Mouse (Mus musculus) heart, postnatal 14 days (tissue): Measurements from ENCODE around the gene Drd3. TPM values are rescaled to one million over a fixed set of nuclear protein-coding genes. Genes with fewer than 3 reads are reported as not detected.

Source experiments
- DNase-seq, 2 experiments: peaks; one replicate each; pipeline ENCODE4 v3.0.0; 2021 to 2022
- intact Hi-C: fragments of 180-260 bp; cut with DNase I; formaldehyde crosslinking; loops from one replicate; pipeline ENCODE4 v1.15.1; 2025
- long read RNA-seq, 2 experiments: library from polyadenylated mRNA; stranded (forward); transcript quantifications; one replicate each; pipeline ENCODE4 v2.0.0; 2021
- total RNA-seq, 2 experiments: library from RNA; stranded (reverse); gene quantifications; 2 replicates each; pipeline ENCODE4 v1.2.3; 2021

Gene Drd3
- total RNA-seq = not detected
- long read RNA-seq, experiment 1 = 0 reads
- long read RNA-seq, experiment 2, partial matches to known transcripts = 0 of 1 reads
- long read RNA-seq, experiment 2, other reads (novel, unspliced or antisense) = 1 of 1 reads

DNA sequence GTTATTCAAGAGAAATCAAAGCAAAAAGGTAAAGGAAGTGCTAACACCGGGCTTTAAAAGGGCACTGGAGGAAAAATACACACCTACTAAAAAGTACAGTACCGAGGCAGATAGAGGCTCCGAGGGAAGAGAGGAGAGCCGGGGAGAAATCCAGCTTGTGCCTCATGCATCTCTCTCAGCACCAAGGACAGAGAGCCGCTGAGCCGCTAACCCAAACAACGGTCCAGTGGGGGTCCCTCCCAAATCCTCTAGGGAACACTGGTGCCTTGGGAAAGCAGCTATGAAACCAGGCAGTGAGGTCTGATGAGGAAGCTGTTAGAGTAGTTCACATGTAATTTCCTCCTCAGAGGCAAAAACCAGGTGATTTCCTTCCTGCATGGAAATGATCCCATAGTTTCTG, at the start of gene Drd3:
TSS of gene Drd3 (plus strand) at position 276 of the 400 bp plus-strand sequence.
- peak in 1 of 2 experiments; percentile 13 for DNase-seq
- intact Hi-C loops = no loop called here

GRCm38 (mm10) chr16:43708335-43709061, 45.3 kb upstream of the Drd3 start:
- intact Hi-C loops = no loop called here
- no peak for DNase-seq

DNA sequence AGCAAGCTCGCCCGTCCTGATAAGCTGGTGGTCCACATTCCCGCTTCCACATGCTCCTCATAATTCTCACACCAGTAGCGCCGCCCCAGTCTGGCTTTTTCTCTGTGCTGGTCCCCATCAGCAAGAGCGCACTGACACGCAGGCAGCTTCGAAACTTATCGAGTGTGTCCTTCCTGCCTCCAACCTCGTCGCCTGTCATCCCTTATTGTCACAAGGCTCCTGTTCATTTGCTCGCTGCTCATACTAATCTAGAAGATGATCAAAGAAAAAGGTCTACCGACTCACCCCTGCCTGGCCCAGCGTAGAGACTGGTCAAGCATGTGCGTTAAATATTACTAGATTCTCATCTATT, 44.8 kb upstream of the Drd3 start:
- no peak for DNase-seq
- intact Hi-C loops = no loop called here

DNA sequence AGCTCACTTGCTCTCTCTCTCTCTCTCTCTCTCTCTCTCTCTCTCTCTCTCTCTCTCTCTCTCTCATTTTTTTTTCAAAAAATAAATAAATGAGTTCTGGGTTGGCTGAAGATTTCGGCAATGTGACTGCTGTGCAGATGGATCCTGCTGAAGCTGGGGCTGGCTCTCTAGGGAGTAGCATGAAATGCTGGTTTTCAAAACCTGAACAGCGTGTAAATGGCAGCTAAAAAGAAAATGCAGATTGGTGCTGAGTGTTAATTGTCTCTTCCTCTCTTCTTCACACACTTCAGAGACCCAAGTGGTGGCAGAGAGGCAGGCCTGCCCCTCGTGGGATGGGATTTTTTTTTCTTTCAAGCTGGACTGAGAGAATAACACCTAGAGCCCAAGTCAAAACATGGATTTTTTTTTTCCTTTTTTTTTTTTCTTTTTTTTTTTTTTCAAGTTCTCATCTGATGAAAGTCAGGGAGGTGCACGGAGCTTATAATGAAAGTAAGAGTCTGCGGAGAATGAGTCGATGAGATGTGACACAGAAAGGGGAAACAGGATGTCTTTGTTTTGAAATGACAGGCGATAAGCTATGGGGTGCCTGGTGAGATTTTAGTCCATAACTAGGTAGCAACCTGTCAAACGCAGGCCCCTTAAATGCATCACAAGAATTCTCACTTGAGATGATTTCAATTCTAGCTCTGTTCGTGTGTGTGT, 44.2 kb upstream of the Drd3 start:
- intact Hi-C loops = no loop called here
- no peak for DNase-seq

GRCm38 (mm10) chr16:43710134-43710475, 43.7 kb upstream of the Drd3 start:
- no peak for DNase-seq
- intact Hi-C loops = no loop called here

DNA sequence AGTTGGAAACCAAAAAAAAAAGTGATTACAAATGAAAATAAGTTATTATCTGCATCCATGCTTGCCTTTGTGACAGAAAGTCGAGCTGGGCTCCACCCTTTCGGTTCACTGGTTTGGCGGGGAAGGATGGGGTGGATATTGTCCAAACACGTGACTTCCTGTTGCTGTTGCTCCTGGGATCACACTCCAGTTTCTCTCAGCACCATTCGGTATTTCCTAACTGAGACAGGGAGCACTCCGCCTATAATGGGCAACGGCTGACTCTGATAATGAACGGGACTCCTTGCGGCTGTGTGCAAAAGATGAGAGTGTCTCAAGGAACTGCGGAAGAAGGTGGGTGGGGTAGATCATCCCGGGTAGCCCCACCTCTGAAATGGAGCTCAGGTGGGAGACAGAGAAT, 43.2 kb upstream of the Drd3 start:
- intact Hi-C loops = no loop called here

GRCm38 (mm10) chr16:43711361-43711760, 42.5 kb upstream of the Drd3 start:
- intact Hi-C loops = no loop called here
- no peak for DNase-seq

More for the DNA sequence above, 43.2 kb upstream of the Drd3 start:
- DNase-seq = peak; percentile 63 to 74

DNA sequence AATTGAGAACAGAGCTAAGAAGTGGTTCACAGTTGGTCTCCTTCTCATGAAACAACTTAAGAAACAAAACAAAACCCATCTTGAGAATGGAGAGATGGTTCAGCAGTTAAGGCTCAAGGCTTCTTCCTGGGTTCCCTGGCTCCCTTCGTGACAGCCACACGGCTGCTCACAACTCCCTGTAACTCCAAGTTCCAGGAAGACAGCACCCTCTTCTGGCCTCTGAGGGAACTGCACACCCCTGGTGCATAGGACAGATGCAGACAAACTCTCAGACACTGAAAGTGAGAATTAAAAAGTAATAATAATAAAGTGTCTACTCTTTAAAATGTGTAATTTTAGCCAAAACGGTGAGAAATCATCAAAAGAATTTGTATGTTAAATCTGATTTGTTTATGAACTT, 29.4 kb upstream of the Drd3 start:
- intact Hi-C loops = no loop called here
- DNase-seq = no peak

- intact Hi-C loops = no loop called here
- no peak for DNase-seq
Measured at GRCm38 (mm10) chr16:43729506-43730221, 24.2 kb upstream of the Drd3 start.

- no peak for DNase-seq
- intact Hi-C loops = no loop called here
Measured at GRCm38 (mm10) chr16:43730281-43730680, 23.5 kb upstream of the Drd3 start.

- DNase-seq = no peak
- intact Hi-C loops = no loop called here
Measured at GRCm38 (mm10) chr16:43732496-43732895, 21.3 kb upstream of the Drd3 start.

- DNase-seq = no peak
- intact Hi-C loops = no loop called here
Measured at GRCm38 (mm10) chr16:43732900-43733299, 20.9 kb upstream of the Drd3 start.

DNA sequence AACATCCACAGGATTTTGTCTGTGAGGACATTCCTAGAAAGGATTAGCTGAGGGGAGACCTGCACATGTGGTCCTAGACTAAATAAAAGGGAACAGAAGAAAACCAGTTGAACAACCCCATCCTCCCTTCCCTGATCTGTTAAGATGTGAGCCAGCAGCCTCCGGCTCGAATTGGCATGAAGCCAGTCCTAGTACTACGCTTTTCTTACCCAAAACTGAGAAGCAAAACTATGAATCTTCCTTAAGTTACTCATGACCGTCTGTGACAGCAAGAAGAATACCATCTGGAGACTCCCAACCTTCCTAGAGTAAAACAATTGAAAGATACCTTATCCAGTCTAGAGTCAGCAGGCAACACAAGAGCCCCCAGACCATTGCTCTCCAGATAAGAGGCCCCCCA, 15.9 kb upstream of the Drd3 start:
- intact Hi-C loops = no loop called here
- DNase-seq = no peak

- intact Hi-C loops = no loop called here
- no peak for DNase-seq
Measured at GRCm38 (mm10) chr16:43740936-43741335, 12.9 kb upstream of the Drd3 start.

DNA sequence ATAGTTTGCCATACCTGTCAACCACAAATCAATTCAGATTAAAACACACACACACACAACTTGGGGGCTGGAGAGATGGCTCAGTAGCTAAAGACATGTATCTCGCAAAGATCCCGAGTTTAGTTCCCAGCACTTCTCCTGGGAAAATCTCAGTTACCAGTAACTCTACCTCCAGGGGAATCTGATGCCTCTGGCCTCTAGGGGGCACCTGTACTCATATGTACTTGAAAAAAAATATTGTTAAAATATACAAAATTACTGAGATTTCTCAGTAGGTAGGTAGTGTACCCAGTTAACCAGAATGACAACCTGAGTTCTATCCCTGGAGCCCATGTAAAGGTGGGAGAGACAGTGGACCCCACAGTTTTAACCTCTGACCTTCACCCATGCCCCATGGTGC, 5.4 kb upstream of the Drd3 start:
- intact Hi-C loops = no loop called here

GRCm38 (mm10) chr16:43752900-43753299, 926 bp upstream of the Drd3 start:
- intact Hi-C loops = no loop called here
- DNase-seq = no peak

More for the DNA sequence above, 5.4 kb upstream of the Drd3 start:
- DNase-seq = no peak

- intact Hi-C loops = no loop called here
- DNase-seq = peak; percentile 22 to 39
Measured at GRCm38 (mm10) chr16:43772358-43772757, 18.5 kb downstream of the Drd3 start.

- intact Hi-C loops = no loop called here
- no peak for DNase-seq
Measured at GRCm38 (mm10) chr16:43772766-43773165, 18.9 kb downstream of the Drd3 start.

- DNase-seq = no peak
- intact Hi-C loops = no loop called here
Measured at GRCm38 (mm10) chr16:43773506-43773905, 19.7 kb downstream of the Drd3 start.

GRCm38 (mm10) chr16:43776886-43777285, 23.1 kb downstream of the Drd3 start:
- DNase-seq = no peak
- intact Hi-C loops = no loop called here

DNA sequence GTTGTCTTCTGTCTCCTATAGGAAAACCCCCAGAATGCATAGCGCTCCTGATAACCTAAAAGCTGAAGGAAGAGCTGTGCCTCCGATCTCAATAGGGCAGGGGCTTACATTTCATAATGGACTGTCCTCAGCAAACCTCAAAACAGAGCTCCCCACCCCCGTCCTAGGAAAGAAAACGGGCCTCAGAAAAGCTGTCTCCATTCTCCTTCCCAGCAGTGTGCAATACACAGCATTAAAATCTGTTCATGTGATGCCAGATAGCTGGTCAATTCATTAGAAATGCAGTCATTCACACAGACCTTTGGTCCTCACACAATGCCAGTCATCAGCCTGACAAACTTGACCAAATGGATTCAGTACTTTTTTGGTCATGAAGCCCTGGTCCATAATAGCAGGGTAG, 45.7 kb downstream of the Drd3 start:
- no peak for DNase-seq
- intact Hi-C loops = no loop called here
